Mouse (Mus musculus) erythroblast, adult 5-6 weeks (primary cell): ENCODE results near the gene Zic4. TPM values are rescaled to one million over a fixed set of nuclear protein-coding genes. Genes with fewer than 3 reads are reported as not detected.

ENCODE experiments used
- ATAC-seq: replicated peaks from 2 replicates; pipeline ENCODE4 v1.8.0; 2016; ENCODE audit warnings: moderate number of reproducible peaks, mild to moderate bottlenecking, moderate TSS enrichment, inconsistent platforms; ENCODE audit not compliant: poor library complexity, low FRiP score, severe bottlenecking
- total RNA-seq, 2 experiments: library from RNA; stranded (forward) in 1 of 2; stranded (reverse) in 1 of 2; fragments of 150-400 nt in 1 of 2; fragments of 200-764, 138-1000 nt in 1 of 2; gene quantifications; 2 replicates each; pipeline versions ENCODE4 v1.2.3 to v1.2.4; 2015 to 2017; ENCODE audit warnings: low replicate concordance in 2 of 2

Zic4 gene
- total RNA-seq, 2 experiments from 2014 or later: not detected

DNA sequence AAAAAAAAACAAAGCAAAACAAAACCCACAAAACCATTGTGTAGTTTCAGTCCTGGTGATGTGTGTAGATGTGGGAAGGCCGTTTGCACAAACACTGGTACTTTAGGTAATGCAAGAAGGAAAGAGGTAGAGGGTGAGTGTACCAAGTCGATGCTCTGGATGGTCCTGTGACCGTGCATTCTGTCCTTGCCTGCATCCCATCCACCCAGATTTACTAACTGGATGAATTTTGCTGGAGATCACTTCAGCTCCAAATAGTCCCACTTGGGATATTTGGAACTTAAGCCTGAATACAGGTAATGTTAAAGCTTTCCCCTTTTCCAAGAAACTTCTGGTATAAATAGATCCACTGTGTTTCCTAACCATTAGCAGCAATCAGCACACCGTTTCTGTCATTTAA is 26.0 kb downstream of the Zic4 start:
- no peak for ATAC-seq

DNA sequence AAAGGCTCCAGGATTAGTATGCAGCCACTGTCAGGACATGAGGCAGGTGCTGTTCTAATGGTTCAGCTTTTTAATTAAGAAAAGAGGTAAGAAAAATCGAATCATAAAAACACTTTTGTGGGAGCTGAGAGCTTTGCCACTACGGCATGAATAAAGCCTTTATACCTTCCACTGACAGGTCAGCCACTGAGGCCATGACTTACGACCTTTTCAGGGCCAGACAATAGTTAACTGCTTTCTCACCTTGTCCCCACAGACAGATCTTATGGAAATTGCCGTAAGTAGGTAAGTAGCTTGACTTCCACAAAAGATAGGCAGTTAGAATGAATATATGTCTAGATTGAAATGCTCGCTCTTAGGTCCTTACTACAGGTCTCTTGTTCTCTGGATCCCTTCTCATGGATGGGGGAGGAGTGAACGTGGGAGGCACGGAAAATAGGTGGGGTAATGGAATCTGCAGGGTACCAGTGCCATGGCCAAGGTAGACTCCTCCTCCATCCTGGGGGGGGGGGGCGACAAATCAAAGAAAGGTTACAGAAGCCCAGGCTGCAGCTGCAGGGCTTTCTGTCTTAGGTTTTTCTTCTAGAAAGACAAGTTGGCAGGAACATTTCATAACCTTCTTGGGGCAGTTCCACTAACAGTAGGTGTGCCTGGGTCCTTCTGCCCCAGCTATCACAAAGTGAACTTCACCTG is 31.3 kb downstream of the Zic4 start:
- ATAC-seq: no peak

DNA sequence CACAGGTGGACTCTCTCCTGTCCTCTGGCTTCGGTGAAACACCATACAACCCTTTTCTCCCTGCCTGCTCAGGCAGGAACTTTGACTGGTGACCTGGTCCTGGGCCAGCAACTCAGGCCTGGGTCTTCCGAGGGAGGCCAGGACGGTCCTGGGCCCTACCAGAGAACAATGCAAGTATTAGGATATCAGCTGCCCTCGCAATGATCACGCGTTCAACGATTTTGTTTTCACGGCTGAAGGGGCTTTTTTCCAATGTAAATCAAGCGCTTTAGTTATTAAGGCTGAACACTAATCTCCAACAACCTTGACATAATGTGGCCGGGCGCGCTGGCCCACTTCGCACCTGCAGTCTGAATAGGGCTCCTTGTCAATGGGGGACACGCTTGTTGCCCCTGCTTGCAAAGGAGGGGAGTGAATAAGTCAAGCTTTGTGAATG is 32.0 kb downstream of the Zic4 start:
- ATAC-seq: no peak

DNA sequence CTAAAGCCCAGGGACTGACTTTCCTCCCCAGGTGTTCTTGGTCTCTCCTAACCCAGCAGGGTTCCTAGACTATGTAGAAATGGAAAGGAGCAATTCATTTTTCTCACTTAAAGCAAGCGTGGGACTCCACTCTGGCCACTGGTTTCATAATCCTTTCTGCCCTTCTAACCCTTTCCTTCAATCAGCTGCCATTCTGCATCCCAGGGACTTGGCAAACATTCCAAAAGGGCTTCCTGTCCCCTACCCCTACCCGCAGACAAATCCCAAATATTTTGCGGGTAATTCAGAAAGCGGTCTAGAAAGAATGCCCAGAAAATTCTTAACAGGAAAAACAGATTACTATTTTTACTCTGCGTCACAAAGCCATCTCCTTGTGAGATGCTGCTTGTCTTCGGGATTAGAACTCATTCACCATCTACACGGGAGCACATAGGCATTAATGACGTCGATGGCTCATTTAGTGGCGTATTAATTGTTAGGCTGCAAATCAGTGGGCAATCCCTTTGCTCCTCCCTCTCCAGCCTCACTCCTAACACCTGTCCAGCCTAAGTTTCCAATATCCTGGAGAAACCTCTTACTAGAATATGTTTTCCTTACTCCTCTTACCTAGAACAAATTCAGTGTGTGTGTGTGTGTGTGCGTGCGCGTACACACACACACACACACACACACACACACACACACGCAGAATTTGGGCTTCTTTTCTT is 33.0 kb downstream of the Zic4 start:
- no peak for ATAC-seq

DNA sequence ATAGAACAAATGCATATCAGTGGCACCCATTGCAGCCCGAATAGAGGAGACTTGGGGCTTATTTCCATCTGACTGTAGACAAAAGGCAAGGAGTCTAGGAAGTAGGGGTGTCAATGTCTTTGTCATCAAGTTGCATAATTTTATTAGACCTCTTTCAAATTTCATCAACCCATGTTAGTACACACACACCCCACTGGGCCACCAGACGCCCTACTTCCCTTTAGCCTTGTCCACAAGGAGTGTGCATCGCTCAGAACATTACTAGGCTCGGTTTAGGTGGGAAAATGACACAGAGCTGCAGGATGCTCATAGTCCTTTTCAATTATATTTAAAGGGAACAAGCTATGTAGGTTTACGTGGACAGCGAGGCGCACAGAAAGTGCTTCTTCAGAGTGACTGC is 37.8 kb downstream of the Zic4 start:
- ATAC-seq: no peak

DNA sequence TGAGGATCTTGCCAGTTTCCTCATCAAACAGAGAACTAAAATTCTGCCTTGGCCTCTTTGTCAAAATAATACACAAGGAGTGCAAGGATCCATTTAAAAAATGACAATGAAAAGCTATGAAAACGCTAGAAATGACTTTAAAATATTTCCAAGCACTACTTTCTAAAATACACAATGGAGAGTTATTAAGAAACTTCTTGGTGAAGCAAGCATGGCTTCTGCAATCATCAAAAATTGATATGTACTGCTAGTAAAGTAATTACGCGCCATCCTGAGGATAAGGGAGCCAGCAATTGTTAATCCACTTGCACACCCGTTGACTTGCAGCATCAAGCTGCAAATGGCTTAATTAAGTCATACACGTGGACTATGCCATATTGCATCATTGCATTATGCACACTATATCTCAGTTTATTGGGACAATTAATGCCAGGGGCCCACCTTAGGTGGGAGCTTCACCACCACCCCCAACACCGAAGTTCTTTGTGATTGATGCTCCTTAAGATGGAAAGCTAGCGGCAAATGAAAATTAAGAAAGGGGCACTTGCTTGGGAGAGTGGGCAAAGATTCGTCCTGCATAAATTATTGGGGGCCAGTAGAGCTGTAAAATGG is 38.4 kb downstream of the Zic4 start:
- ATAC-seq: no peak

DNA sequence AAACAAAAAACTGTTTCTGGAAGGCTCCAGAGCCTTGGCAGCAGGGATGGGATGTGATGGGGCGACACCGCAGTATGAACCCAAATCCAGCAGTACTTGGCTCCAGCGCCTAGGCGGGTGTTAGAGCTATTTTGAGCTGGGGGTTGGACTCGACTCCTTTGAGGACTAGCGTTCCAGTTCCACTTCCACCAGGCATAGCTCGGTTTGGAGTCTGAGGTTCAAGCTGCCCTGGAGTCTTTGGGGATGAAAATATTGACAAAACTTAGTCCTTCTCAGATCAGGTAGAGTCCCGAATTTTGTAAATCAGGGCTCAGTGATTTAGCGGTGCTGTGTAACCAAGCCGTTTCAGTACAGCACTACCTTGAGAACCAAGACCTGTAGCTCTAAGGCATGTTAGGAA is 39.3 kb downstream of the Zic4 start:
- no peak for ATAC-seq

DNA sequence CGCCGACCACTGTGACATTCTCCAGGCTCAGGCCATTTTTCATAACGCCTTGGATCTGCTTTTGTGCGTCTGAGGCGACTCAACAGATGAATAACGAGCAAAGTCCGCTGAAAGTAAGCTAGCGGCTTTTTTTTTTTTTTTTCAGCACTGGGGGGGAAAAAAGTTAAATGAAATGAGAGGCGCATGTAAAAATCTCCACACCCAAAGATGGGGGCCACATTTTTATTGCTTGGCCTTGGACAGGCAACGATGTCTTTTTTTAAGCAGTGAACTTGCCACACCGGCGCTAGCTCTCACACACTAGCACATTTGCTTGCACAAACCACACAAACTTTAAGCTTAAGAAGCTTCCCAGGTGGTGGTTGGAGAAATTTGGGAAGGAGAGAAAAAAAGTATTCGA is 42.0 kb downstream of the Zic4 start:
- no peak for ATAC-seq

DNA sequence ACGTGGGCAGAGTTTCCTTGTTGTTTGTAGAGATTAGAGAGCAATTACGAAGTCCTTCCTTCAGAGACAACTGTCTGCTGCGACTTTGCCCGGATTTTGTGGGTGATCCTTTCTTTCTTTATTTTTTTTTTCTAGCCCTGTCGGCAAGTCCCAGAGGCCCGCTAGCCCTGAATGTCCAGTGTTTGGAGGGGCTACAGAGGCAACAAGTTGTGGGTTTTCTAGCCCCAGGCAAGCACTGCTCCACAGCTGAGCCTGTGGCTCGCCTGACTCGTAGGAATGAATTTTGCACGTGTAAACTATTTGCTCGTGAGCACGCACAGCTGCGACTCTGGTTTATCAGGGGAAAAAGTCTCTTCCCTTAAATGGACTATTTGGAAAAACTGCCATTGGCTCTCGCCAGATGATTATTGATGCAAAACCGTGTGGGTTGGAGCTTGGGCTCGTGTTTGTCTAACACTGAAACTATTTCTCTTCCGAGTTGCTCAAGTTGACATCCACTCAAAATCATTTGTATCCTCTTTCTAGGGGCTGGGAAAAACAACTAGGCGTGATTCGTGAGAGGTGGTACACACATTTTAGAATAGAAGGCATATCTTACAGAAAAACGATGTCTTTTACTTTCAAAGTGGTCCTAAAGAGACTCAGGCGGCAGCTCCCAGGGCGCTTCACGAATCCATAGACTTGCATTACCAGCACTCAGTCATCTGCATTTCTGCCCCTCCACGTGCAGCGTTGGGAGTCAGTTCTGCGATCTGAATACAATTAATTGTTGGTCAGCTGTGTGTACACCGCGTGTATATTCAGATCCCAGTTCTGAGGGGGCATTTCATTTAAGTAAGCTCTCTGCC is 42.9 kb downstream of the Zic4 start:
- ATAC-seq: no peak

DNA sequence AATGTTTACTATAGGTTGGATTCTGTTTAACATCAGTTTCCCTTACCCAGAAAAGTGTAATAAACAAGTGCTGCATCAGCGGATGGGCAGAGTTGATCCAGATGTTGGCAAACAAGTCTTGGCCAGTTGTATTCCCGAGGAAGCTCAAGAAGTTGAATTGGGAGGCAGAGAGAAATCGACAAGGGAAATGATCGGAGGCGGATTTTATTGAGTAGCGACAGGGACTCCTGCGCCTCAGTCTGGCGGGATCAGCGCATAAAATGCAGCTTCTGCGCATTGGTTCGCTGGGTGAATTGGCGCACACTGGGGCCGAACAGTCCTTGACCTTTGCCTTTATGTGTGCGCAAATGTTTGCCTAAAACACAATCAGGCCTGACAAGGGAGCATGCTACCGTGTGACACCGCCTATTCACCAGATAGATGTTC is 43.6 kb downstream of the Zic4 start:
- no peak for ATAC-seq

DNA sequence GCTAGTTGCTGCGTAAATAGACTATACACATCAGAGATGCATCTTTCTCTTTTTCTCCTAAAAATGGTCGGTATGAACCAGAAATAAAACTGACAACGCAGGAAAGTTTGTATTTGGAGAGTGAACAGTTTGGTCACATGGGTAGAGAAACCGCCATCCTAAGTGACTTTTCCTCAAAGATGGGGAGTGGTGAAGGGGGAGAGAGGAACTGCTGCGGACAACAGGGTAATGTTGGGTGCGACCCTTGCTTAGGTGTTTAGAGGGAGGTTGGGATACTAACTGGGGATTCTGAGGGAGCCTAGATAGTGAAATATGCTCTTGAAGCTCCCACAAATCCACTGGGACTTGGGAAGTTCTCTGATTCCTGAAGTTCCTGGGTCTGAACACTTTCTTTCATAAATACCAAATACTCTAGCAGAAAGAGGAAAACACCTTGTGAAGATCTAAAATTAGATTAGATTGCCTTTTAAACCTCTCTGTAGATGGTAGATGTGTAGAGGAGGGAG is 44.1 kb downstream of the Zic4 start:
- ATAC-seq: no peak

DNA sequence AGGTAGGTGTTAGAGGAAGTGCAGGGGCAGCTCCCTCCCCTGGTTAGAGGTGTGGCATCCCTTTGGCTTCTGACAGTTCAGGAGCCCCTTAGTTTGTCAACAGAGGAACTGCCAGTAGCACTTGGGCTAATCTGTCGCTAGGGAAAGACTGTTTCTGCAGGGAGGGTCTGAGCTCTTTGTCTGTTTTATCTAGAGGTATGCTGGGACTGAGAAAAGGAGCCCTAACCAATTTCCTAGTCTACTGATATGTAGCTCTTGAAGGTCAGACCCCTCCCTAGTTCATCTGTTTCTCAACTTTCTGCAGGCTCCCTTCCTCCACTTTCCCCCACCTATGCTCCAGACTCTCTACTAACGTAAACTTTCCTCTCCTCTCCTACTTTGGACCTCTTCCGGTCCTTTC is 47.6 kb downstream of the Zic4 start:
- ATAC-seq: no peak

DNA sequence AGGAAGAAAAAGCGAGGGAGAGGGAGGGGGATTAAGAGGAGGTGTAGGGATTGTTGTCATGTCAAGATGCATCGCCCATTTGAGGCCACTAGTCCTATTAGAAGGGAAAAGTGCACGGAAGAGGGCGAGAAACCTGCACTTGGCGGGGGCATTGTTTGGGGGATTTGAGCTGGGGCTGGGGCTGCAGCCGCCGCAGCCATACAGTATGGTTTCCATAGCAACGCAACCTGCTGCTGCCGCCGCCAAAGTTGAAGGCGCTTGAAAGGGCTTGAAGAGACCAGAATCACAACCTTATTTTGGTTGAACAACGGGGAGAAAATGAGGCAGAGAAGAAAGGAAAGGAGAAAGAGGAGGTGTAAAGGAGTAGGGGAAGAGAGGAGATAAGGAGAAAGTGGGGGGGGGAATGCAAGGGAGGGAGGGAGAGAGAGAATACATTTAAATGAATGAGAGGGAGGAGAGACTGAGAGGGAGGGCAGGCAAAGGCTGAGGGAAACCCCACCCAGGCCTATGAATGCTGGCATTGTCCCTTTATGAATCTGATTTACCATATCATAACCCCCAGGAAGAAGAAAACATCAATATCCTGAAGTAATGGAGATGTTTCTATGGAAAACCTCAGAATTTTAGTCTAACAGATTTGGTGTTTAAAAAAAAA is 51.9 kb downstream of the Zic4 start:
- no peak for ATAC-seq

DNA sequence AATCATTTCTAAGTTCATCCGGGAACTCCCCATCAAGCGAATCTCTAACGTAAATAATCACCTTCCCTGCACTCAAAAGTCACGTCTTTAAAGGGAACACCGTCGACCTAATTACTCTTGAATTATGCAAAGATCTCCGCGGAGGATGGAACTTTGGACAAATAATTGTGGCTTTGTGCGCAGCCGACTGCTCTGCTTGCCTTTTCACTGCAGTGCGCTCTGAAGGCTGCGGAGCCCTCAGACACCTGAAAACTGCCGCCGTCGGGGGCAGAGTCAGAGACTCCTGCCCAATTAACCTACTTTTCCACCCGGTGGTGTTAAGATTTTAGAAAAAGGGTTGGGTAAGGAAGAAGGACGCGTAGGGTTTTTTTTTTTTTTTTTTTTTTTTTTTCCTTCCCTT is 58.2 kb downstream of the Zic4 start:
- no peak for ATAC-seq

Other genes starting within 250 kb of the Zic4 start
- not detected in 2 replicates for gene Zic1, start 3.4 kb downstream of the Zic4 start, total RNA-seq (2015; ENCODE audit: low replicate concordance)
- not detected in 2 replicates for gene Zic1, start 3.4 kb downstream of the Zic4 start, total RNA-seq (2017; ENCODE audit: low replicate concordance)